Mouse (Mus musculus) monocyte, adult 59 days (primary cell): ENCODE data around the gene Ang5. TPM values are rescaled to one million over a fixed set of nuclear protein-coding genes. Genes with fewer than 3 reads are reported as not detected.

Experiments used
- total RNA-seq, 2 experiments: library from RNA; stranded (reverse); gene quantifications; one replicate each; pipeline ENCODE4 v1.2.4; 2023

The Ang5 gene
- not detected for total RNA-seq

GRCm38 (mm10) chr14:43956769-43957168, at the start of gene Ang5:
Ang5 (plus strand) TSS chr14:43957069.

GRCm38 (mm10) chr14:43923459-43923858, 33.4 kb upstream of the Ang5 start, which contains the start of gene Ear10:
Ear10 (minus strand) TSS chr14:43923559.

DNA sequence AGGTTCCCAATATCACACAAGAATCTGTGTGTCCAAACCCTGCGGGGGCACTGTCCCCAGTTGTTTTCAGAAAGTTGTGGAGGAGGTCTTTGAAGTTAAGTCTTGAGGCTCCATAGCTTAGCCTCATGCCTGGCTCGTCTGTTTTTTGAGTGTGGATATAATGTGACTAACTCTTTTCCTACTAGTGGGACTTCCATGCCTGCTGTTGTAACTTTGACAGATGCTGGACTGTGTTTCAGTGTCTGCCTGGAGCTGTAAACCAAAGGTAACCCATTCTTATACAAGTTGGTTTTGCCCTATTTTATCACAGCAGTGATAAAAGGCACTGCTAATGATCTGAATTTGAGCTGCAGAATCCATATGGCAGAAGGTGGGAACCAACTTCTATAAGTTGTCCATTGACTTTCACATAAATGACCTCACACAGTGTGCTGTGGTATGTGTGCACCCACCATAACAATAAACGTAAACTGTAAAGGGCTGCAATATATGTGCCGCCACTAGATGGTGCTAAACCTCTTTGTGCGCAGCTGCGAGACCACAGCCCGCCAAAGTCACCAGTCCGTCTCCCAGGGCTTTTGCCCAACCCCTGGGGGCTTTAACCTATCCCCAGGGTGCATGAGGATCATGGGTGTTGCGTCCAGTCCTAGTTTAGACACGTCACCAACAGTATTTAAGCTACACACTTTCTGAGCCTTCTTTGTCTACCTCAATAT, 32.0 kb upstream of the Ang5 start, which contains the start of gene Gm8113:
Gm8113 (plus strand) TSS at position 703 of the 716 bp plus-strand sequence.

DNA sequence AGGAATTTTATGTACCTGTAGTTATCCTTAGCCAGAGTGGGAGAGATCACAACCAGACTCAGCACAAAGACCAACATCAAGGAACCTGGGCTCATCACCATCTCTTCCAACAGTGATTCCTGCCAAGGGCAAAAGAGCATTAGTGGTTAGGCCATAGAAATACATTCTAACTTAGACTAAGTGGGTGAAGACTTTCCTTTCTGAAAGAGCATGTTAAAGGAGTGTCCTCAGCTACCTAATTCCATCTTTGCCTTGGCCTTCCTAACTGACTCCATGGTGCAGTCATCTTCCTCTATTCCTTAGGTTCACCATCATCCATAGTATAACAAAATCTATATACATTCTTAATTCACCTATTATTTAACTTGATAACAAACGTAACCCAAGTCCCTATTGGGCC, 45.3 kb downstream of the Ang5 start, which contains the start of gene Ang6:
Ang6 (minus strand) TSS at position 101 of the 400 bp plus-strand sequence.

Other genes with a start within 250 kb of the Ang5 start
- not detected for gene Gm16506, start 229.6 kb upstream of the Ang5 start, total RNA-seq
- gene Gm6526, start 209.2 kb upstream of the Ang5 start, total RNA-seq, result not detected
- gene Gm8180, start 172.3 kb upstream of the Ang5 start, total RNA-seq, result not detected
- 10 to 100 TPM; 25.4 to 27.6 TPM for gene Ear1, start 81.6 kb upstream of the Ang5 start, total RNA-seq
- gene Ear10, start 33.5 kb upstream of the Ang5 start, total RNA-seq, result not detected
- under 1 TPM; 0.39 to 0.76 TPM for gene Gm8113, start 31.7 kb upstream of the Ang5 start, total RNA-seq
- not detected for gene Ang6, start 45.2 kb downstream of the Ang5 start, total RNA-seq
- gene Ear2, start 145.6 kb downstream of the Ang5 start, total RNA-seq, result 100 to 1,000 TPM; 405 to 452 TPM
- not detected for gene Gm3327, start 166.8 kb downstream of the Ang5 start, total RNA-seq
- not detected for gene Gm8212, start 240.6 kb downstream of the Ang5 start, total RNA-seq